Mouse (Mus musculus) hindlimb bud, embryonic 11.5 days (tissue): ENCODE measurements around the gene Zfp286.

Experiments used
- DNase-seq: peaks from one replicate; pipeline ENCODE4 v3.0.0-alpha.2; 2012; ENCODE audit warnings: low read depth, low spot score; ENCODE audit errors: extremely low spot score

The Zfp286 gene

DNA sequence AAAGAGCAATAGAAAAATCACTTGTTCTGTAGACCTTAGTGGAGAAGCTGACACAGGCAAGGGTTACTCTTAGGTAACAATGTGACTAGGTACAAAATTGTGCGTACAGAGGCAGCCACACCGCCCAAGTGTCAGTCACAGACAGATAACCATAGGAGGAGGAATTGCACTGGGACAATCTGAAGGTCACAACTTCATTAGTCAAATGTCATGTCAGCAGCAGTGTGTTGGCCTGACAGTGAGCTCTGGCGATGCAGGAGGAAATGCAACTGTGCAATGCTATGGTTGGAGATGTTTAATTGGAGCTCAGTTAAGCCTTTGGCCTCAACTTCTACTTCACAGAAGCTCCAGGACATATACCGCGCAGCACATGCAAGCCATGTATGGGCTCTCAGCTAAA lies 78.6 kb downstream of the Zfp286 start:
- no peak for DNase-seq

DNA sequence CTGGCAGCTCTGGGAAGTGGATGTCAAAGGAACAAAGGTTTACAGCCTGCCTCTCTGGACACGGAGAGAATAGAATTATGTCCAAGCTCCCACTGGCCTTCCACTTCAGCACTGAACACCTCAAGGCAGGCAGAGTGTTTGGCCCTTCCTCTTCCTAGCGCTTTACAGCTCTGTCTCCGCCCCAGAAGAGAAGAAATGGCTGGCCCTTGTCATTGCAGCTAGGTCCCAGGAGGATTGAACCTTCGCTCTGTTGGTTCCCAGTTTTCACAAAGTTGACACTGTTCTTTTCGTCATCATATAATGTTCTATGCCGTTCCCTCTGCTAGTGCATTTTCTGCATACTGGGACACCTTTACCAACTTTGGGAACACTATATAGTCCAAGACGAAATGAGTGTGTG lies 81.0 kb downstream of the Zfp286 start:
- no peak for DNase-seq

DNA sequence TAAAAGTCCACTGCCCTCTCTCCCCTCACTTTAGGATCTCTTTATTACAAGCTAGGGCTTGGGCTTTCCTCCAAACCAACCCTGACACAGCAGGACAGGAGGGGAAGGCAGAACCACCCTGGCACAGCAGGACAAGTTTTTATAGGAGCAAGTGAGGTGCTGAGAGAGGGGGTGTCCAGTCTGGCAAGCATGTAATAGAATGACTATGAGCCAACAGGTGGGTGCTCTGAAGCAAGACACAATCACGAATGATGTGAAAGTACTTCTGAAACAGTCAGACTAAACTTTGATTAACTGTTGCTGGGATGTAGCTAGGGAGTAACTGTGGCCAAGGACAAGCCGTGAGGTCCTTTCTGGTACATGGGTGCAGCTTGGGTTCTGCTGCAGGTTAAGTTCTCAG lies 83.1 kb downstream of the Zfp286 start:
- DNase-seq: no peak
